Mouse (Mus musculus): ENCODE results near the gene Fmod. TPM values are rescaled to one million over a fixed set of nuclear protein-coding genes. Genes with fewer than 3 reads are reported as not detected.

The Fmod gene
- 1.9 and 3.9 TPM in 2 replicates for polyA plus RNA-seq (2021; fragmentation: Nextera tagmentation)
- long read RNA-seq, experiment 1, transcript Fmod-201 (3 exons, 3,120 nt) = major isoform, 7 of 10 reads
- long read RNA-seq, experiment 1, partial matches to known transcripts = 3 of 10 reads
- long read RNA-seq, experiment 1, other reads (novel, unspliced or antisense) = 0 of 10 reads
- long read RNA-seq, experiment 2, transcript Fmod-201 (3 exons, 3,120 nt) = major isoform, 15 of 17 reads
- long read RNA-seq, experiment 2, partial matches to known transcripts = 2 of 17 reads
- long read RNA-seq, experiment 2, other reads (novel, unspliced or antisense) = 0 of 17 reads

GRCm38 (mm10) chr1:134037172-134037571 is at the start of gene Fmod:
Gene Fmod, plus strand, starts transcription at chr1:134037254.

GRCm38 (mm10) chr1:134078802-134079476 is 41.9 kb downstream of the Fmod start, which contains the start of gene Btg2:
Gene Btg2, minus strand, starts transcription at chr1:134079120.

Other genes starting within 250 kb of the Fmod start
- gene Atp2b4, start 236.2 kb upstream of the Fmod start, polyA plus RNA-seq (2021; fragmentation: Nextera tagmentation) = 10.7 TPM in 2 replicates
- 1.4 and 1.8 TPM in 2 replicates for gene Optc, start 129.3 kb upstream of the Fmod start, polyA plus RNA-seq (2021; fragmentation: Nextera tagmentation)
- gene Prelp, start 115.8 kb upstream of the Fmod start, polyA plus RNA-seq (2021; fragmentation: Nextera tagmentation) = 37.4 and 56.3 TPM in 2 replicates
- 10.3 and 18.0 TPM in 2 replicates for gene Btg2, start 41.9 kb downstream of the Fmod start, polyA plus RNA-seq (2021; fragmentation: Nextera tagmentation)
- gene Chit1, start 74.0 kb downstream of the Fmod start, polyA plus RNA-seq (2021; fragmentation: Nextera tagmentation) = 0.24 TPM in 1 of 2 replicates, not detected in the other
- 20.0 and 24.7 TPM in 2 replicates for gene Chil1, start 144.9 kb downstream of the Fmod start, polyA plus RNA-seq (2021; fragmentation: Nextera tagmentation)
- gene Mybph, start 156.2 kb downstream of the Fmod start, polyA plus RNA-seq (2021; fragmentation: Nextera tagmentation) = 0.10 and 0.19 TPM in 2 replicates
- gene Adora1, start 198.2 kb downstream of the Fmod start, polyA plus RNA-seq (2021; fragmentation: Nextera tagmentation) = 96.7 and 125 TPM in 2 replicates

Measured in layer of hippocampus, adult 6 months (tissue).